Mouse (Mus musculus) left cerebral cortex, postnatal 4 days (tissue): Measurements from ENCODE around the gene Pkhd1. TPM values are rescaled to one million over a fixed set of nuclear protein-coding genes. Genes with fewer than 3 reads are reported as not detected.
"Not testable (repeated sequence)": the region's sequence is repeated elsewhere in the genome, so short reads cannot be mapped to it uniquely, and the experiment has no call there.

Experiments
- DNase-seq: peaks from one replicate; pipeline ENCODE4 v3.0.0-alpha.2; 2022
- intact Hi-C: fragments of 180-260 bp; cut with DNase I; formaldehyde crosslinking; loops from one replicate; pipeline ENCODE4 v1.15.1; 2025
- total RNA-seq, 2 experiments: library from RNA; stranded (reverse); gene quantifications; 2 replicates each; pipeline ENCODE4 v1.2.3; 2021

Gene Pkhd1
- total RNA-seq, 2 experiments from 2014 or later: 0.16 TPM; not detected in 1

DNA sequence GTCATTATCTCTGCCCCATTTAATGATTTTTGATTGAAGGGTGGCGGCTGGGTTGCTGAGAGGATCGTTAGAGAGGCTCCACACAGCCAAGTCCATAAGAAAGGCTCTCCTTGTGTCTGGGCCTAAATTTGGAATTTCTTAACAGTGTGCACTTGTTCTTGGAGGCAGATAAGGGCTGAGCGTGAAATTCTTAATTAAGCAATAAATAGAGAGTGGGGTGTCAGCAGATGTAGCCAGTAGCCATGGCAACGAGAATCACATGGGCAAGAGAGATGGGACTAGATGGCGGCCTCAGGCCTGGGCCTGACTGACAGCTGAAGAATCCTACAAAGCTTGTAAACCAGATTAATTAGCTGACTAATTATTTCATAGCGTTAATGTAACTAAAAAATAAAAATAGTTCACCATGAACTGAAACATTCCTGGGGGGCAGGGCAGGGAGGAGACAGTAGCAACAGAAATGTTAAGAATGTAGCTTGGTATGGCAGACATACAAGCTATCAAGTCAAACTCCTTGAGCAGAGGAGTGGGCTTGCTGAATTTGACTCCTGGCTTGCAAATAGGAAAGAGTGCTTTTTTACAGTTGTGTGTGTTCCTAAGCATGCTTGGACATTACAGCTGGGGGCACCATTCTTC is 314.8 kb downstream of the Pkhd1 start:
- intact Hi-C loops: loop anchor here (10.0 kb wide), 1 partner anchor 1068 kb away; no protein-coding TSS in a partner anchor
- peak; percentile 52 for DNase-seq

DNA sequence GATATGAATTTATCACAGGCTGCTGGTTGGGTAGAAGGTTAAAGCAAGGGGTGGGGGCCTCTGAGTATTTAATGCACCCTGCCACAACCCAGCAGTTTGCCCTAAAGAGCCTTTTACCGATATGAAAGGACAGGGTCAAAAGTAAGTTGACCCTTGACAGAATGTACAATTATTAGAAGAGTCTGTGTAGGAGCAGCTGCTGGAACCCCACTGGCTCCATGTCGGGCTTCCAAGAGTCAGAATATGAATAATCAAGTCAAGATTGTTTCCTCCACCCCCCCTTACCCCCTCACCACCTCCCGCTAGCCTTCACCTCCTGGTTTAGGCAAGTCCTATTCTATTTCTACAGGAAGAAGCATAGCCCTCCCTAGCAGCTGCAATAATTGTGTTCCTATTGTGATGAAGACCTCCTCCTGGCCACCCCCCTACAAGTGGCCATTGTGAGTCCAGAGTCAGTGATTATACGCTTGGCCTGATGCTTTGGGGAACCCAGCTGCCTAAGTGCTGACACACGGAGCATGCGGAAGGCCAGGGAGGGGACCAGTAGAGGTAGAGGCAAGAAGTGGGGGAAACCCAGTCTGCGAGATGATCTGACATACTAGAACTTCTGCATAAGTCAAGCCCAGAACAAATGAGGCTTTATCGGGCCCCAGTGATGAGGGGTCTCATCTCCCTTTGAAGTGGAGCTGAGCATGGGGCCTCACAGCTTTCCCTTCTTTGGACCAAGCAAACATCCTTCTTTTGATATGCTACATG is 315.5 kb downstream of the Pkhd1 start:
- DNase-seq: peak; percentile 56
- intact Hi-C loops: loop anchor here (10.0 kb wide), 1 partner anchor 1068 kb away; no protein-coding TSS in a partner anchor

DNA sequence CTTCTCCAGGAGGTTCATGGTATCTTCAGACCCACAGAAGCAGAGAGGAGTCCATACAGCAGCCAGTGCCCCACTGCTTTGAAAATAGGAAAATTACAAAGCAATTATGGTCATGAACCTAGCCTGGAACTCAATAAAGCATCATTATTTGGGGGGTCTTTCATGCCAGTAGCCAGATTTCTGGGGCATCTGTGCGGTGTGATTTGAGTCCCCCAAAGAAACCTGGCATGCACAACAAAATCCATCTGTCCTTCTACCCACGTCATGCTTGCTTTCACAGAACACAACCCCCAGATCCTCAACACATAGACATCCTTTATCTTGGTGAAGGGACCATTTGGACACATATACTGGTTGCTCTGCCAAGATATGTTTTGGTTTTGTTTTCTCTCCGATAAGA is 316.2 kb downstream of the Pkhd1 start:
- DNase-seq: no peak
- intact Hi-C loops: loop anchor here (10.0 kb wide), 1 partner anchor 1067 kb away; no protein-coding TSS in a partner anchor

DNA sequence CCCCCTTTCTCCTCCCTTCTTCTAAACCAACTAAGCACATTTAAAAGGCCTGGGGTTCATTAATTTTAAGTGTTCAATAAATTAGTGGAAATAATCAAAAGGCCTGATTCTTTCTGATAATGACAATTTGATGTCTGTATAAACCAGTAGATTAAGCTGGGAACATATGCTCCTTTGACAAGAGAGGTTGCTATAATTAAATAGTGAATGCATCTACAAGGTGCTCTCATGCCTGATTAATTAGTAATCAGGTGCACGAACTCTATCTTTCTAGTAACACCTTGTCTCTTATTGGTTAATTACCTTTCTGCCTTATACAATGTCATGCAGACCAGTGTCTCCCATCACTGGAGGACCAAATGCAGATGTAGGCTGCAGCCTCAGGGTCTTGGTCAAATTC is 329.2 kb downstream of the Pkhd1 start:
- DNase-seq: no peak
- intact Hi-C loops: no loop called here

GRCm38 (mm10) chr1:20260403-20260802 is 357.5 kb downstream of the Pkhd1 start:
- intact Hi-C loops: no loop called here
- DNase-seq: no peak

DNA sequence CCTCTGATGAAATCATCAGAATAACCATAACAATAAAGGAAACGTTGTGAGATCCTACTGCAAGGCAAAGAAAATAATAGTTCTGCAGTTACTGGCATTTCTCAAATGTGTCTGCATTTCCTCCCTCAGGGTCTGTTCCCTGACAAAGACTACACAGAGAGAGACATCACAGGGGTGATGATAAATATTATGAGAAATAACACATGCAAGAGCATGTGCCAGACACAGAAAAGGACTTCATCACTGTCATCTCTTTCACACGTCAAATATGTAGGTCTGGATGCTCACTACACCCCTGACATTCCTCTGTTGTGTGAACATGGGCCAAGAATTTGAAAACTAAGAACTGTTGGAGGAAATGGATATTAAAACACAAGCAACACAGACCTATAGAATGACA is 369.7 kb downstream of the Pkhd1 start:
- DNase-seq: no peak
- intact Hi-C loops: no loop called here

- intact Hi-C loops: no loop called here
Measured at GRCm38 (mm10) chr1:20216681-20217080, 401.2 kb downstream of the Pkhd1 start.

DNA sequence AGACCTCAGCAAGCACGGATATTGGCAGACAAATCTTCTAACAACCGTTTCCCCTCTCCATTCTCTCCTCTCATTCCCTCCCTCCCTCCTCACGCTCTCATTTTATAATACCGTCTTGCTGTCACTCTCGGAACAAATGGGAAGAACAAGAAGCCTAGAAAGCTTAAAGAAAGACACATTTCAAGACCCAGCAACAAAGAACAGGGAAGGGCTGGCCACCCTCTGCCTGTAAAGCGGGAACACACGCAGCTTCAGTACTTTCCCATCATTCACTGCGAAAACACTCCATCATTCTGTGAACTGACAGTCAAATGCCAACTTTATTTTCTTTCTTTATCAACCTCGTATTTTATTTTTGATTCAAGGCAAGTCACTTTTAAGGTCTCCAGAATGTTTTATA is 427.4 kb downstream of the Pkhd1 start:
- no peak for DNase-seq
- intact Hi-C loops: no loop called here

More at GRCm38 (mm10) chr1:20216681-20217080, 401.2 kb downstream of the Pkhd1 start:
- no peak for DNase-seq

GRCm38 (mm10) chr1:20180157-20180556 is 437.7 kb downstream of the Pkhd1 start:
- DNase-seq: no peak
- intact Hi-C loops: no loop called here

DNA sequence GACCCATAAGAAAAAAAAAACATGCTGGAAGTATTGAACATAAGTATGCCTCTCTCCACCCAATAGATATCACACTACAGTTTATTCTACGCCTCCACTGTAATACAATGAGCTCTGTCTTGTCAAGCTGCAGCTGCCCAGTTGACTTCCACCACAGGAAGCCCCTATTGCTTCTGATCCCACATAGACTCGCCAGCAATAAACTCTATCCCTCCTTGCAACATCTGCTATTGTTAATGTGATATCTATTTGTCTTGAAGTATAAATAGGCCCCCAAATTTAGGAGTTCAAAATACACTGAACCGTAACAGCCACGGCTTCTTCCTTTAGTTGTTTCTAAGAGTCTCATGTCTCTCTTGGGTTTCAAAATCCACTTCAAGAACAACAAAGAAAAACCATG is 446.7 kb downstream of the Pkhd1 start:
- no peak for DNase-seq

DNA sequence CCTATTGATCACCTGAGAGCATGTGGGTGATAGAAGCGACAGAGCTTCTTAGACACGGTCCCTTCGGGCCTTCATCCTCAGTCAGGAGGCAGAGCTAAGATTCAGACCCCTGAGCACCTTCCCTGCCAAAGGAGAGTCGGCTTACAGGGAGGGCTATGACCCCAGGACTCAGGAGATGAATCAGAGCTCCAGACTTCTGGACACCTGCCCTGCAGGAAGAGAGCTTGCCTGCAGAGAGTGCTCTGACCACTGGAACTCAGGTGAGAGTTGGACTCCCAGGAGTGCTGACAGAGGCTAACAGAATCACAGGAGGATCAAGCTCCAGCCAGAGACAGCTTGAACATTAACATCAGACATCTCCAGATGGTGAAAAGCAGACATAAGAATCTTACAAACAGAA is 467.2 kb downstream of the Pkhd1 start:
- intact Hi-C loops, DNase-seq: not testable (repeated sequence)

More for the DNA sequence above, 446.7 kb downstream of the Pkhd1 start:
- intact Hi-C loops: no loop called here

GRCm38 (mm10) chr1:20150016-20150415 is 467.8 kb downstream of the Pkhd1 start:
- DNase-seq: no peak
- intact Hi-C loops: no loop called here

GRCm38 (mm10) chr1:20136205-20136604 is 481.7 kb downstream of the Pkhd1 start:
- no peak for DNase-seq
- intact Hi-C loops: no loop called here

- no peak for DNase-seq
- intact Hi-C loops: no loop called here
Measured at GRCm38 (mm10) chr1:20135065-20135618, 482.7 kb downstream of the Pkhd1 start.

- intact Hi-C loops: no loop called here
- no peak for DNase-seq
Measured at GRCm38 (mm10) chr1:20133636-20134035, 484.2 kb downstream of the Pkhd1 start.

DNA sequence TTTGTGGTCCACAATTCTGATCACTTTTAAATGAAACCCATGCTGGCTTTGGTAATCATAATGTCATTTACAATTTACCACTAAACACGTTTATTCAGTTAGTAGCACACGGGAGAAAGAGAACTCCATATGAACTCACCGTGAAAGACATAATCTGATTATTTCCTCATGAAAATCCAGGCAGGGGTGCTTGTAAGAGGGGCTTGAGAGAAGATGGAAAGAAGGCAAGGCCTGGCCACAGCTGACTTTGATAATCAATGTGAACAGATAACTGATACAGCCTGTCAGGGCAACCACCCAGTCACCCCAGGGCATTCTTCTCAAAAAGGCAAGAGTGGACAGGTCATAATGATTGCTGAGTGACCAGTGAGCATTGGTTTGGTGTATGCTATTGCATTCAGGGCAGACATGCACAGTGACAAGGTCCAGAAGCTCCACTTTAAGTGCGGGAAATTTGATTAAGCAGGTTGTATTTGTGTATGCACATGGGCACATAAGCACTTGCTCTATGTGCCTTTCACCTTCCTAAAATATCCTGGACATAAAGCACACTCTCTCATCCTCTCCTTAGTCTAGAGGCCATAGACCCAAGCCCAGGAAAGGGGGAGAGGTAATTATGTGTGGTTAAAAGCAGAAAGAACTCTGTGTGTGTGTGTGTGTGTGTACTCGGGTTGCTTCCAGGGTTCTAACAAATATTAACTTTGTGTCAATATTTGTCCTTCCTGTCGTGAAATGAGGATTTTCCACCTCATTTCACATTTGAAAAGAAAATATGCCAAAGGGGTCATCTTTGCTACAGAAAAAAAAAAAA is 485.9 kb downstream of the Pkhd1 start:
- intact Hi-C loops: no loop called here

DNA sequence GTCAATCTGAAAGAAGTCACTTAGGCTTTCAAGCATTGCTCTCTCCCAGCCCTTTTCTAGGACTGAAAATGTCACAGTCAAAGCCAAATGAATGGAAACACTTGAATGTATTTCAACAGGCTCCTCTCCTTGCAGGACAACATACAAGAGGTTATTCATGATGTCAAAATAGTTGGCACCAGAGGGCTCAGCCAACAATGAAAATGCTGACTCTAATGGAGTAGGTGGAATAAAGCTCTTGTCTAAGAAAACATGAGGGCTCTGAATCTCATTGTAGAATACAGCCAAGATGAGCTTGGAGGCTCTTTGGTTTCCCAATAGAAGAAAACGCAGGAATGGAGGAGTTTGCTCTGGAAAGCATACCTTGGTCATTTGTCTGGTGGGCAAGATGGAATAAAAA is 500.5 kb downstream of the Pkhd1 start:
- intact Hi-C loops: no loop called here
- DNase-seq: no peak

More for the DNA sequence above, 485.9 kb downstream of the Pkhd1 start:
- DNase-seq: no peak

- peak; percentile 30 for DNase-seq
- intact Hi-C loops: no loop called here
Measured at GRCm38 (mm10) chr1:20069733-20070132, 548.1 kb downstream of the Pkhd1 start.

DNA sequence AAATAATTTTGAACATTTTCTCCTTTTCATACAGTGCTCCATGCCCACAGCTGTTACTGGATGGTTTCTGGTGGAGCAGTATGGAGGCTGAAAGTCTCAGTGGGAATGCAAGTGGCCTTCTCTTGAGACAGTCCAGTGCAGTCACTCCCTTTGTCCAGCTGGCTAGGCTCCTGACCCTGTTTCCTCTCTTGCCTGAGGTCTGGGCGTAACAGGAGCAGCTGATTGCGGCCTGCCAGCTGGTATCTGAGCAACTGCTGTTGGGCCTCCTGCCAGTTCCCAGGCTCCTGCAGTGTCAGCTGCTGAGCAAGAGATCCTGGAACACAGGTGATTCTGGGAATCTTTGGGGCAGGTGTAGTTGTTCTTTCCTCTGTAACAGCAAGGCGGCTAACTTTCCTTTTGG is 559.6 kb downstream of the Pkhd1 start:
- intact Hi-C loops: no loop called here
- peak; percentile 56 for DNase-seq

DNA sequence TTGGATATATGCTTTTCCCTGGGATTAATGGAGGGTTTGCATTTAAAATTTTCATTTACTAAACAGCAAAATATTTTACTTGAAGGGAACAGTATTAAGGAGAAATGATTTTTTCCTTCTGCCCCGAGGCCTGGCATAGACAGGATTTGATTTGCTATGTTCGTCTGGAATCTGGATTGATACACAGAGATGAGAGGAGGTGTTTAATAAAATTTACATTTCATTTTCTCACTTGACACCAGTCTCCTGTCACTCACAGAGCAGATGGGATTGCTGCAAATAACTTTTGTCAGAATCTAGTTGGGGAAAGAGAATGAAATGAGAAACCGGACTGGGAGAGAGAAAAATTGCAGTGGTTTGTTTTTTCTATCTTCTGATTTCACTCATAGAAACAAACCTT is 578.5 kb downstream of the Pkhd1 start:
- intact Hi-C loops: no loop called here

DNA sequence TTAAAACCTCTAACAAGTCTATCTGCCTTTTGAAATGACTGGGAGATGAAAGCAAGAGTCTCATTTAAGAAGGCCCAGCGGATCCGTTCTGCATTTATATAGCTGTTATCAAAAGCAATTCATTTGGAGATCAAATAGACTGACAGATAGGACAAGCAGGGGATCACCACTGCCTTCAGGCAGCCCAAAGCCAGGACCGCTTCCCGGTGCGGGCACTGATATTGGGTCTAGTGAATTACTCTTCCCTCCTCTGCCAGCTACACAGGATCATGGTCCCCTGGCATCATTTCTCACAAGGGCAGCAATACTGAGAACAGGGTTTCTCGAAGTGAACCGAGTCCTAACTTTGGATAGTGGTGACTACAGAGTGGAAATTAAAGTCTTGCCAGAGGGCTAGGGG is 582.6 kb downstream of the Pkhd1 start:
- intact Hi-C loops: no loop called here
- no peak for DNase-seq

More for the DNA sequence above, 578.5 kb downstream of the Pkhd1 start:
- DNase-seq: no peak
